Mouse (Mus musculus) mouse embryonic stem cell (cell line): ENCODE results near the gene Trim23.
"Not testable (repeated sequence)": the region's sequence is repeated elsewhere in the genome, so short reads cannot be mapped to it uniquely, and the experiment has no call there.

Source experiments
- in situ Hi-C, 2 experiments: fragments of 300-500 bp; cut with MboI; formaldehyde crosslinking; loops; 1 replicate in 1 of 2; 3 replicates in 1 of 2; pipeline ENCODE4 v1.14.3; 2019 to 2020; ENCODE audit warnings: low sequenced_read_pairs in 2 of 2, low pct_unique_long_range_greater_than_20kb in 1 of 2, mixed read lengths in 1 of 2; ENCODE audit not compliant: unreplicated experiment in 1 of 2

Gene Trim23

DNA sequence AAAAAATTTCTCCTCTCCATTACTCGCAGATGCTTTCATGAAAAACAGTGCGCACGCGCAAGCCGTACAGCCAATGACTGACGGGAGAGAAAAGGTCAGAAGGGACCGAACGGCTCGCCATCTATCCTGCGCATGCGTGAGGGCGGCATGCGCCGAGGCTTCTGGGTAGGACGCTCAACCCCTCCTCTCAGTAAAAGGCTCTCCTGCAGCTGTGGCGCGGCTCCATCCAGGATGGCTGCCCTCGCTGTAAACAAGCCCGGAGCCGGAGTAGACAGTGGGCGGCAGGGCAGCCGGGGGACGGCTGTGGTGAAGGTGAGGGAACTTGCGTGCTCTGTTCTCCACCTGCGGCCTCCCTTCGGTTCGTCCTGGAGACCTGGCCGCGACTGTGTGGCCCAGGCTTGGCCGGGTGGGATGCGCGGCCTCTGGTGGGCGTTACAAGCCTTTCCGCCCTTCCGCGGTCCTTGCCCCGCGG, at the start of gene Trim23:
Trim23 (plus strand) TSS at position 148 of the 472 bp plus-strand sequence.
- in situ Hi-C loops: no loop called here

DNA sequence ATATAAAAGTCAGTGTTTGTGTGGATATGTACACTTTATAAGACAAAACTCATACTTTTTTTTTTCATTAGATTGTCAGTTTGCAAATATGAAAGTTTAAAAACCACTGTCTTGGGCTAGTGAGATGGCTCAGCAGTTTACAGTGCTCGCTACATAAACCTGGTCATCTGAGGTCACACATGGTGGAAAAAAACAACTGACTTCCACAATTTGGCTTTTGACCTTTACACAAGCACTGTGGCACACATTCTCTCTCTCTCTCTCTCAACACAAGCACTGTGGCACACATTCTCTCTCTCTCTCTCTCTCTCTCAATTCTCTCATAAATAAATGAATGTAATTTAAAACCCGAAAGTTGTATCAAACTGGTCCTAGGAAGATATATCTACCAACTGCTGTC, 46.0 kb upstream of the Trim23 start:
- in situ Hi-C loops: no loop called here

DNA sequence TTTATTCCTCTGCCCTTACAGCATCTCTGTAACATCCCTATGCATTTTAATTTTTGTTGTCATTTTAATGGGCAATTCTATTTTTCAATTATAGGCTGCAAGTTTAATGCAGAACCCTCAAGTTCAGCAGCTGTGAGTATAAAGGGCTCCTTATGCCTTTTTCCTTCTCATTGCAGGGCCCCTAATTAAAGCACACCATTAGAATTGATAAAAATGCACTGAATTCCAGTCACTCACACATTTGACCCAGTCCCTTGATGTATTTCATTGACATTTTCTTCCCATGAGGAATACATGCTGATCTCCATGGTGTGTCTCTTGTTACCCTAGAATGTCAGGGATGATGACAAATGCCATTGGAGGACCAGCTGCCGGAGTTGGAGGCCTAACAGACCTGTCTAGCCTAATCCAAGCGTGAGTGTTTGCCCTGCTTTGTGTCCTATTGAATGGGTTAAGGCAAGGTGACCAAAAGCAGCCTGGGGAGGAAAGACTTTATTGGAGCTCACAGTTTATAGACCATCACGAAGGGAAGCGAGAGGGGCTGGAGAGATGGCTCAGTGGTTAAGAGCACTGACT, 44.0 kb upstream of the Trim23 start:
- in situ Hi-C loops: no loop called here

DNA sequence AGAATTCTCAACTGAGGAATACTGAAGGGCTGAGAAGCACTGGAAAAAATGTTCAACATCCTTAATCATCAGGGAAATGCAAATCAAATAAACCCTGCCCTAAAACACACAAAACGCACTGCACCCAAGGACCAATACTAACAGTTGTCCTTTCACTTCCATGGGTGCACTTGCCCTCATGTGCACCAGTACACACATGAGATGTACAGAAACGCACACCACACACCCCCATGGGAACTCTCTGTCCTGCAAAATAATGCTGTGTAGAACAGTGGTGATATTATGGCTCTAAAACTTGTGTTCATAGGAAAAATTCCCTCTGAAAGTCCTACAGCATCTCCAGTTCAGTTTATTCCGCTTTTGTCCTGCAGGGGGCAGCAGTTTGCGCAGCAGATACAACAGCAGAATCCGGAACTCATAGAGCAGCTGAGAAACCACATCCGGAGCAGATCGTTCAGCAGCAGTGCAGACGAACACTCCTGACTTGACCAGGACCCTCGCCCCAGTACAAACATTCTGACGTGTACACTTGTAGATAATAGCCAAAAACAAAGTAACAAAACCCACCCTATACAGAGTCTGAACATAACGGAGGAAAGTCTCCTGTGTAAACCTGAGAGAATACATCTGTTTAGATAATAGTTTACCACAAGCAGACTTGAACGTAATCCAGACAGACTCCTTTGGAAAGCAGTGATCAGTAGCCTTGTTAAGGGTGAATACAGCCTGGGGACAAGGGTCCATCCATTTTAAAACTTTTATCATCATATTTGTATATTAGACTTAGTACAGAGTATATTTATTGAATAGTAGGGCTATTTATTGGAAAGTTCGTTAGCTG, 39.0 kb upstream of the Trim23 start:
- in situ Hi-C loops: no loop called here

DNA sequence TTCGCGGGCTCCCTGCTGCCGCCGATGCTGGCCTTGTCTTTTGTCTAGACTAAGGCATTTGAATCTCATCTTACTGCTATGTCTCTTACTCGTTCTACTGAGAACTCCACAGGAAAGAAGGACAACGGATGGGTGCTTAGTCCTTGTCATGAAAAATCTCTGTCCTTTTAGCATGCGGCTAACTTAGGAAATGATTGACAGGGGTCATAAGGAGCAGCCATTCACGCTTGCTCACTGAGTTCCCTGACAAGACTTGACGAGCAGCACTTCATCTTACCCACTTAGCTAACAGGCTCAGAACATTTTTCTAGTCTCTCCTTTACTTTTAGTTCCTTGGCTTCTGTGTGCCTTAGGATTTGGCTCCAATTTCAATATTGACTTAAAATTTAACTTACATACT, 33.7 kb upstream of the Trim23 start:
- in situ Hi-C loops: no loop called here

DNA sequence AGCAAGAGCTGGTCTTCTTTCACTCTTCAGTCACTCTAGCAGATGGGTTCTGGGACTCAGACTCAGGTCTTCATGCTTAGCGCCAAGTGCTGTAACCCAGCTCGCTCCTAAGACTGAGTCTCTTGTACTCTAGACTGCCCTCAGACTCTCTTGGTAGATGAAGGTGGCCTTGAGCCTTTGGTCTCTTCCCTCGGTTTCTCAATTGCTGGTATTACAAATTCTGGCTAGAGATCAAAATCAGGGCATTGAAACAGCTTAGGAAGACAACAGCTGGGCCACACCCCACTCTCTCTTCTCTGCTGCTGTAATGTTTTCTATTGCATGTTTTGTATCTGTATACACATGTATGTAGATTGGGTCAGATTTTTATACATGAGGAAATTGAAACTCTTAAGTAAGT, 33.0 kb upstream of the Trim23 start:
- in situ Hi-C loops: no loop called here

DNA sequence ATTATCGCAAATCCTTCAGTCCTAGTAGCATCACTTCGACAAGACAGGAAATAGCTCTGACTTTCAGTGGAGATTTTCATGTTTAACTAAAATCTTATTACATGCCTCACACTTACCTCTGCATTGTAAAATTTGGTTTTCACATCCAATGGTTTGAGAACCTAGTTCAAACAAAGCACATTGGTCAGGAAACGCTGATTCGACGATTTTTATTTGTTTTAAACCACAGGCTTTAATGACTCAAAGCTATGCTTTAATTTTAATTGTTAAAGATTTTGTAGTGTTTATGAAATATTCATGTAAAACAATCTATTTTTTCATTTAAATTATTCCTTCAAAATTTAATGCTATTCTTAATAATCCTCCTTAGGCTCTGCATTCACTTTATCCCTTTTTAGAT, 24.4 kb upstream of the Trim23 start:
- in situ Hi-C loops: no loop called here

DNA sequence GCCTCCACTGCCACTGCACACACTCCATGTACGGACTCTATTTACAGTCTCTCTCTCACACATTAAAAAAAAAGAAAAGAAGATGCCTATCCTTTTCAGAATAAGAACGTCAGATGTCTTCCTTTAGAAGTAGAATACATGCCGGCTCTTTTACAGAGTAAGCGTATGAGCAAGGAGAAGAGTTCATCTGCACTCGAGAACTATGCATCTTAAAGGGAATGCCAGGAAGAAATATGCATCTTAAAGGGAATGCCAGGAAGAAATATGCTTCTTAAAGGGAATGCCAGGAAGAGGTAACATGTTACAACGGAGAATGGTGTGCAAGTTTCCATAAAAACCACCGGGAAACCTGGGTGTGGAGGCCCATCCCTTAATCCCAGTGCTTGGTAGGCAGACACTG, 23.5 kb upstream of the Trim23 start:
- in situ Hi-C loops: no loop called here

DNA sequence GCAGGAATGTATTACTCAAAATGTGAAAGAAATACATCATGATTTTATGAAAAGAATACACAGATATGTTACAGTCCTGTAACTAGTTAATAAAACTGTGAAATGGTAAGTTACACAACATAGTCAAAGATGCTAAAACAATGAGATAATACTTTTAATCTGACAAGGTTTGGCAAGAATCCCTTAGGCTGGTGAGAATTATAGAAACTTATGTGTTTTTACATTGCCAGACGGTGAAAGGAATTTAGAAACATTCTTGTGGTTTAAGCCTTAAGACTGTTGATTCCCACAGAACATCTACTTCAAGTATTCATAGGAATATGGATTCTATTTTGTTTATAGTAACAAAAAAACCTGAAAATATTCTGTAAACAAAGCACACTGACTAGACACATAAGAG, 22.9 kb upstream of the Trim23 start:
- in situ Hi-C loops: no loop called here

DNA sequence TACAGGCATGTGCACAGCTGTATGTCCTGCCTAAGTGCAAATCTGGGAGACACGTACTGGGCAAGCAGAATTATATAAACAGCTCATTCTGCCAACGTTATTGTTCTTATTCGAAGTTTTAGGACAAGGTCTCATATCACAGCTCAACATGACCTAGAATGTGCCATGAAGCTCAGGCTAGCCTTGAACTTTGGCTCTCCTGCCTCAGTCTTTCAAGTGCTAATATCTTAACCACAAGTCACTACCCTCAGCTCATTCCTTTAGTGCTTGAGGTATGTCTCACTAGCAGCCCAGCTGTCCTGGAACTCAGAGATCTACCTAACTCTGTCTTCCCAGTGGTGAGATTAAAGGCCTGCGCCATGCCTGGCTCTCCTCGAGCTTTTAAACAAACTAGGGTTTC, 6.9 kb upstream of the Trim23 start:
- in situ Hi-C loops: no loop called here

DNA sequence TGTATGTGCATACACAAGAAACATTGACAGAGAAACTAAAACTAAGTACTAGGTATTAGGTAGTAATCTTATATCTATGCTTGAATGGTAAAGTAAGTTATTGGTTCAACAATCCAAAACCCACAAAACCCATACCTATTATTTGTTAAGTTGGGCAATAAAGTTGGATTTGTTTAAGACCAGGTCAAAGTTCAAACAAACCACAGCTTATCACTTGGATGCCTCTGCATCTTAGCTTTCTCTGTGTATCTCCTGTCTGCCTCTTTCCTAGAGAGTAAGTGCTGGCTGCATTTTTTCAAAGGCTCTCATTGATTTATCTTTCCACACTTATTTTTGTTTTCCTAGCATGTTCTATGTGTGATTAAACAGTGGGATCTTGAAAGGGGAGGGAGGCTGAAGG, 6.1 kb upstream of the Trim23 start:
- in situ Hi-C loops: no loop called here

DNA sequence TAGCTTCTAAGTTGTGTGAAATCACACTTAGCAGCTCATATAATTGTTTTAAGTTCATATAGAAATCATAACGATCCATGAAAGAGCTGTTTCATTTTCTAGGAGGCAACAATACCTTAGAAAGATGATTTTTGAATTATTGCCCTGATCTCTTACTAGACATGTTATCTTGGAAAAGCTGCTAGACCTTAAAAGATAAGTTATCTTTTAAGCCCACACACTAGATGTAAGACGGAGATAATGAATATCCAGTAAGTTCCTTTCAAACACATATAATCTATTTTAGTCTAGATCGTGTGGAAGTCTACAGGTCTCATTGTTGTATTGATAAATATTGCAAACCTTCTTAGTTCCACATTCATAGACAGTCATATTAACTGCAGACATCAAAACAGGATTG, 1.7 kb upstream of the Trim23 start:
- in situ Hi-C loops: no loop called here

DNA sequence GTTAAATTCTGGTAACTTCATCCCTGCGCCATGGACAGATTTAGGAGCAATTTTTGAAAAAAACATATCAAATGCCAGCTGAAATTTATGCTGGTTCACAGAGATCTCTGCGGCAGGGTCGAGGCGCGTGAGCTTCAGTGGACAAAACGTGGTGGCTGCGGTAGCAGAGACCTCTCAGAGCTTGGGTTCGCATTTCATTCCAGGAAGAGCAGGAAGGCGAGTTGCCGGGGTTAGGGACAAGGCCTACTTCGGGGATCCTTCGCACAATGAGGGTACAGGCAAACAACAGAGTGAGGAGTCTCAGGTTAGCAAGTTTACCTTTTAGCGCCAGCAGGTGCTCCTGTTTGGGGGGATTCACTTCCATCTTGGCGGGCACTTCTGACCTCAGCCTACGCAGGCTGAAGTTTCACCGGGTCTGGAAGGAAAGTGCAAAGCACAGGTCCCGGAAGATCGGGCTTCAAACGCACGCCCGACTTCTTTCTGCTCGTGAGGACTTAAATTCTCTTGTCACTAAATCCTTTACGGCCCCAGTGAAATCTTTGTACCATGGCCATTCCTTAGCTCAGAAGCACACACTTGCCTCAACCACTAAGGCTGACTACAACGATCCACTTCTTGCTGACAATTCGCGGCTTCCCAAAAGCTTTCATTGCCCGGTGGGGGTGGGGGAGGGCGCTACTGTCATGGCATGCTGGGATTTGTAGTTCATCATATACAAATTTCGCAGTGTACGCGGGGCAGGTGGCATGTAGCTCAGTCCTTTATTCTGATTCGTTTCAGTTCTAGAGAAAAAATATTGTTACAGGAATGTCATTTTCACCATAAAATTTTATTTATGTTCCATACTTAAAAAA, 574 bp upstream of the Trim23 start, which contains the start of gene Trappc13:
Trappc13 (minus strand) TSS at position 674 of the 854 bp plus-strand sequence.
- in situ Hi-C loops: no loop called here

DNA sequence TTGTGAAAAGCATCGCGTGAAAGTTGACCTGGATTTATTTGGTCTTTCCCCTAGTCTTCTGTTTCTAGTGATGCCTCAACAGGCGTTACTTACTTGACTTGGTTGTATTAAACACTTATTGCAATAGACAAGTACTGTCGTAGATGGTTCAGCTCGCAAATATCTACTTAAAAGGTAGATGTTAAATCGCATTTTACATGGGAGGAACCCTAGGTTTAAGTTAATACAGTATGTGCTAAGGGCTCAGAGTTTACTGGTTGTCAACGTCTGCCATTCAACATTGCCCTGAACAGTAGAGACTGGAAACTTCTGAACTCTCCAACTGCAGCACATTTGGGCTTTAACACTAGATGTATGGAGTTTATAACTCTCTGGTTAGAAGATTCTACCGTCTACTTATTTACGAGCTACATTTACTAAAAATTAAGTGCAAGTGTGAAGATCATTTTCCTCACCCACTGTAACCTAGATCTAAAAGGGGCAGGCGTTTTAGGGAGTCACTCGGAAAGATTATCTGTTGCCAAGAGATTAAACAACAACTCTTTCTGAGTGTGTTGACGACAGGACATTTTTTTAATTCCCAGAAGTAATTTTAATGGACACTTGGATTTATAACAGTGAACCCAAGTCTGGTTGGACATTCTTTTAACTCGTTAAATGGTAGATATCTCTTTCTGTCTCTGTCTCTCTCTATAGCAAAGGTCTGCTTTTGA, 735 bp downstream of the Trim23 start:
- in situ Hi-C loops: no loop called here

DNA sequence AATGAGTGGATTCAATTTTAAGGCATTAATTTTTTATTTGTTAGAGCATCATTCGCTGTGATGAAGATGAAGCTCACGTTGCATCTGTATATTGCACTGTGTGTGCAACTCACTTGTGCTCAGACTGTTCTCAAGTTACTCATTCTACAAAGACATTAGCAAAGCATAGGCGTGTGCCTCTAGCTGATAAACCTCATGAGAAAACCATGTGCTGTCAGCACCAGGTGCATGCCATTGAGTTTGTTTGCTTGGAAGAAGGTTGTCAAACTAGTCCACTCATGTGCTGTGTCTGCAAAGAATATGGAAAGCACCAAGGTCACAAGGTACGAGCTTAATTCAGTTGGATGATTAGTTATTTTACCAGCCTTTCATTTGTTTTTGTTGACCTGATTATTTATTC, 8.8 kb downstream of the Trim23 start:
- in situ Hi-C loops: no loop called here

DNA sequence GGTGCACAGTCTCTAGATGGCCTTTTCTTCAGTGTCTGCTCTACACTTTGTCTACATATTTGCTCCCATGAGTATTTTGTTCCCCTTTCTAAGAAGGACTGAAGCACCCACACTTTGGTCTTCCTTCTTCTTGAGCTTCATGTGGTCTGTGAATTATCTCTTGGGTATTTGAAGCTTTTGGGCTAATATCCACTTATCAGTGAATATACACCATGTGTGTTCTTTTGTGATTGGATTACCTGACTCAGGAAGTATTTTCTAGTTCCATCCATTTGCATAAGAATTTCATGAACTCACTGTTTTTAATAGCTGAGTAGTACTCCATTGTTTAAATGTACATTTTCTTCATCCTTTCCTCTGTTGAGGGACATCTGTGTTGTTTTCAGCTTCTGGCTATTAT, 17.3 kb downstream of the Trim23 start:
- in situ Hi-C loops: not testable (repeated sequence)

DNA sequence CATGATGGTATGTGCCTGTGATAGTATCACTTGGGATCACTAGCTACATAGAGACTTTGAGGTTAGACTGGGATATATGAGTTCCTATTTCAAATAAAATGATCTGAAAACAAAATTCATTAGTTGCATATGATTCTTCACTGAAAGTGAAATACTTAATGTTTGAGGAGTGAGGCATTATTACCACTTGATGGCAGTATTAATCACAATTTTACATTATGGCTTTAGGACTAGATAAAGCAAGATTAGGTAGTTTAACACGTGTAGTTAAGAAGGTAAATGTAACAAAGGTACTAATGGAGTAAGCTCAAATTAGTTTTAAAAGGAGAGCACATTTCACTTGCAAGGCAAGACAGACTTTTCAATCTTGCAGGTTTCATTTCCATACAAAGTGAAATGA, 25.7 kb downstream of the Trim23 start:
- in situ Hi-C loops: no loop called here

DNA sequence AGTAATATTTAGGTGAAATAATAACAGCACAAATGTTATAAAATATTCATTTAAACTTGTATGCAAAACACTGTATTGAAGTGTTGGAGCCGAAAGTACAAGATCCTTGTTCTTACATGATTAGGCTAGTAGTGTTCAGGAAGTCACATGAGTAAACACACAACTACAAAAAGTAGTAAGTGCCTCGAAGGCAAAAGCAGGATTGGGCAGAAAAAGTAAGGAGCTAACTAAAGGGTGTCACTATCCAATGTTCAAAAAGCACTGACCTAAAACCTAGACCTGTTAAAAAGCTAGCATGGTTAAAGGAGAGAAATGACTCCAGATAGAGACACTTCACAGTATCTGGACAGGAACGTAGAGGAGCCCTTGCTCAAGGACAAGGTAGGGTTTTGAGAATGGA, 48.9 kb downstream of the Trim23 start:
- in situ Hi-C loops: no loop called here
